Mouse (Mus musculus): ENCODE data around the gene S100a4. TPM values are rescaled to one million over a fixed set of nuclear protein-coding genes. Genes with fewer than 3 reads are reported as not detected.

Gene S100a4
- polyA plus RNA-seq, 1 experiment = 15.5 TPM

GRCm38 (mm10) chr3:90579433-90579832 is 24.1 kb upstream of the S100a4 start:
- Histone ChIP-seq H3K4me3 (ENCODE audit: low read depth, low read length) (no peak overlapping the region), H3K9ac (ENCODE audit: low read depth, poor library complexity, severe bottlenecking) (no peak overlapping the region), H3K9me3 (replicated peaks; ENCODE audit: control insufficient read depth, insufficient read depth, low read length, poor library complexity, severe bottlenecking) (no peaks in the 10 kb centered on the region), H3K4me1 (ENCODE audit: control insufficient read depth, insufficient read depth, low read length) (no peaks in the 10 kb centered on the region), H3K27ac (ENCODE audit: insufficient read depth, low read length) (no peak overlapping the region), H3K27me3 (ENCODE audit: control insufficient read depth, insufficient read depth, low read length, poor library complexity, severe bottlenecking) (no peaks in the 10 kb centered on the region), H3K36me3 (ENCODE audit: control insufficient read depth, insufficient read depth, low read length, poor library complexity, severe bottlenecking) (no peaks in the 10 kb centered on the region)
- TF ChIP-seq CTCF (IDR thresholded peaks at IDR 0.05; ENCODE audit: low read depth, low read length) (no peak), EP300 (IDR thresholded peaks at IDR 0.05; ENCODE audit: insufficient read depth, low read depth, low read length) (no peak), POLR2A (IDR thresholded peaks at IDR 0.05; ENCODE audit: insufficient read depth, low read length) (no peak)

GRCm38 (mm10) chr3:90581141-90581540 is 22.4 kb upstream of the S100a4 start:
- H3K36me3 ChIP-seq (ENCODE audit: control insufficient read depth, insufficient read depth, low read length, poor library complexity, severe bottlenecking) = no peaks in the 10 kb centered on the region
- no peak overlapping the region for H3K27ac ChIP-seq (ENCODE audit: insufficient read depth, low read length)
- H3K4me3 ChIP-seq (ENCODE audit: low read depth, low read length) = no peak overlapping the region
- no peak for TF ChIP-seq EP300 (IDR thresholded peaks at IDR 0.05; ENCODE audit: insufficient read depth, low read depth, low read length)
- no peak for TF ChIP-seq POLR2A (IDR thresholded peaks at IDR 0.05; ENCODE audit: insufficient read depth, low read length)
- no peak for TF ChIP-seq CTCF (IDR thresholded peaks at IDR 0.05; ENCODE audit: low read depth, low read length)
- no peak overlapping the region for H3K9ac ChIP-seq (ENCODE audit: low read depth, poor library complexity, severe bottlenecking)
- H3K4me1 ChIP-seq (ENCODE audit: control insufficient read depth, insufficient read depth, low read length) = no peaks in the 10 kb centered on the region
- no peaks in the 10 kb centered on the region for H3K9me3 ChIP-seq (replicated peaks; ENCODE audit: control insufficient read depth, insufficient read depth, low read length, poor library complexity, severe bottlenecking)
- no peaks in the 10 kb centered on the region for H3K27me3 ChIP-seq (ENCODE audit: control insufficient read depth, insufficient read depth, low read length, poor library complexity, severe bottlenecking)

- peak; percentile 52 for TF ChIP-seq CTCF (IDR thresholded peaks at IDR 0.05; ENCODE audit: low read depth, low read length)
- TF ChIP-seq EP300 (IDR thresholded peaks at IDR 0.05; ENCODE audit: insufficient read depth, low read depth, low read length) = no peak
- no peak overlapping the region for H3K27ac ChIP-seq (ENCODE audit: insufficient read depth, low read length)
- no peaks in the 10 kb centered on the region for H3K36me3 ChIP-seq (ENCODE audit: control insufficient read depth, insufficient read depth, low read length, poor library complexity, severe bottlenecking)
- H3K27me3 ChIP-seq (ENCODE audit: control insufficient read depth, insufficient read depth, low read length, poor library complexity, severe bottlenecking) = no peaks in the 10 kb centered on the region
- H3K4me1 ChIP-seq (ENCODE audit: control insufficient read depth, insufficient read depth, low read length) = peaks cover 2% of the 10 kb centered on the region
- no peak overlapping the region for H3K4me3 ChIP-seq (ENCODE audit: low read depth, low read length)
- no peaks in the 10 kb centered on the region for H3K9me3 ChIP-seq (replicated peaks; ENCODE audit: control insufficient read depth, insufficient read depth, low read length, poor library complexity, severe bottlenecking)
- no peak overlapping the region for H3K9ac ChIP-seq (ENCODE audit: low read depth, poor library complexity, severe bottlenecking)
Measured at GRCm38 (mm10) chr3:90582156-90582555, 21.4 kb upstream of the S100a4 start.

GRCm38 (mm10) chr3:90582556-90582955 is 21.0 kb upstream of the S100a4 start:
- Histone ChIP-seq H3K4me3 (ENCODE audit: low read depth, low read length) (no peak overlapping the region), H3K9ac (ENCODE audit: low read depth, poor library complexity, severe bottlenecking) (no peak overlapping the region), H3K27ac (ENCODE audit: insufficient read depth, low read length) (no peak overlapping the region), H3K4me1 (ENCODE audit: control insufficient read depth, insufficient read depth, low read length) (peaks cover 2% of the 10 kb centered on the region), H3K9me3 (replicated peaks; ENCODE audit: control insufficient read depth, insufficient read depth, low read length, poor library complexity, severe bottlenecking) (no peaks in the 10 kb centered on the region), H3K36me3 (ENCODE audit: control insufficient read depth, insufficient read depth, low read length, poor library complexity, severe bottlenecking) (no peaks in the 10 kb centered on the region), H3K27me3 (ENCODE audit: control insufficient read depth, insufficient read depth, low read length, poor library complexity, severe bottlenecking) (no peaks in the 10 kb centered on the region)
- TF ChIP-seq EP300 (IDR thresholded peaks at IDR 0.05; ENCODE audit: insufficient read depth, low read depth, low read length) (no peak), POLR2A (IDR thresholded peaks at IDR 0.05; ENCODE audit: insufficient read depth, low read length) (no peak), CTCF (IDR thresholded peaks at IDR 0.05; ENCODE audit: low read depth, low read length) (no peak)

- no peak overlapping the region for H3K9ac ChIP-seq (ENCODE audit: low read depth, poor library complexity, severe bottlenecking)
- no peak overlapping the region for H3K27ac ChIP-seq (ENCODE audit: insufficient read depth, low read length)
- no peak for TF ChIP-seq CTCF (IDR thresholded peaks at IDR 0.05; ENCODE audit: low read depth, low read length)
- no peak for TF ChIP-seq EP300 (IDR thresholded peaks at IDR 0.05; ENCODE audit: insufficient read depth, low read depth, low read length)
- TF ChIP-seq POLR2A (IDR thresholded peaks at IDR 0.05; ENCODE audit: insufficient read depth, low read length) = no peak
- peaks cover 2% of the 10 kb centered on the region for H3K4me1 ChIP-seq (ENCODE audit: control insufficient read depth, insufficient read depth, low read length)
- no peaks in the 10 kb centered on the region for H3K36me3 ChIP-seq (ENCODE audit: control insufficient read depth, insufficient read depth, low read length, poor library complexity, severe bottlenecking)
- H3K9me3 ChIP-seq (replicated peaks; ENCODE audit: control insufficient read depth, insufficient read depth, low read length, poor library complexity, severe bottlenecking) = no peaks in the 10 kb centered on the region
- H3K27me3 ChIP-seq (ENCODE audit: control insufficient read depth, insufficient read depth, low read length, poor library complexity, severe bottlenecking) = no peaks in the 10 kb centered on the region
- no peak overlapping the region for H3K4me3 ChIP-seq (ENCODE audit: low read depth, low read length)
Measured at GRCm38 (mm10) chr3:90583893-90584292, 19.7 kb upstream of the S100a4 start.

GRCm38 (mm10) chr3:90585595-90585994 is 18.0 kb upstream of the S100a4 start:
- no peak overlapping the region for H3K4me3 ChIP-seq (ENCODE audit: low read depth, low read length)
- no peaks in the 10 kb centered on the region for H3K9me3 ChIP-seq (replicated peaks; ENCODE audit: control insufficient read depth, insufficient read depth, low read length, poor library complexity, severe bottlenecking)

More at GRCm38 (mm10) chr3:90585595-90585994, 18.0 kb upstream of the S100a4 start:
- Histone ChIP-seq H3K9ac (ENCODE audit: low read depth, poor library complexity, severe bottlenecking) (no peak overlapping the region), H3K4me1 (ENCODE audit: control insufficient read depth, insufficient read depth, low read length) (peaks cover 2% of the 10 kb centered on the region), H3K27ac (ENCODE audit: insufficient read depth, low read length) (no peak overlapping the region), H3K27me3 (ENCODE audit: control insufficient read depth, insufficient read depth, low read length, poor library complexity, severe bottlenecking) (no peaks in the 10 kb centered on the region), H3K36me3 (ENCODE audit: control insufficient read depth, insufficient read depth, low read length, poor library complexity, severe bottlenecking) (no peaks in the 10 kb centered on the region)
- TF ChIP-seq POLR2A (IDR thresholded peaks at IDR 0.05; ENCODE audit: insufficient read depth, low read length) (no peak), CTCF (IDR thresholded peaks at IDR 0.05; ENCODE audit: low read depth, low read length) (peak; percentile 85), EP300 (IDR thresholded peaks at IDR 0.05; ENCODE audit: insufficient read depth, low read depth, low read length) (0 out of 2 replicates have a peak, but pooled peaks have one; percentile 38)
